Mouse (Mus musculus): ENCODE data around the gene Dpysl5.
"Not testable (repeated sequence)": the region's sequence is repeated elsewhere in the genome, so short reads cannot be mapped to it uniquely, and the experiment has no call there.

Gene Dpysl5

DNA sequence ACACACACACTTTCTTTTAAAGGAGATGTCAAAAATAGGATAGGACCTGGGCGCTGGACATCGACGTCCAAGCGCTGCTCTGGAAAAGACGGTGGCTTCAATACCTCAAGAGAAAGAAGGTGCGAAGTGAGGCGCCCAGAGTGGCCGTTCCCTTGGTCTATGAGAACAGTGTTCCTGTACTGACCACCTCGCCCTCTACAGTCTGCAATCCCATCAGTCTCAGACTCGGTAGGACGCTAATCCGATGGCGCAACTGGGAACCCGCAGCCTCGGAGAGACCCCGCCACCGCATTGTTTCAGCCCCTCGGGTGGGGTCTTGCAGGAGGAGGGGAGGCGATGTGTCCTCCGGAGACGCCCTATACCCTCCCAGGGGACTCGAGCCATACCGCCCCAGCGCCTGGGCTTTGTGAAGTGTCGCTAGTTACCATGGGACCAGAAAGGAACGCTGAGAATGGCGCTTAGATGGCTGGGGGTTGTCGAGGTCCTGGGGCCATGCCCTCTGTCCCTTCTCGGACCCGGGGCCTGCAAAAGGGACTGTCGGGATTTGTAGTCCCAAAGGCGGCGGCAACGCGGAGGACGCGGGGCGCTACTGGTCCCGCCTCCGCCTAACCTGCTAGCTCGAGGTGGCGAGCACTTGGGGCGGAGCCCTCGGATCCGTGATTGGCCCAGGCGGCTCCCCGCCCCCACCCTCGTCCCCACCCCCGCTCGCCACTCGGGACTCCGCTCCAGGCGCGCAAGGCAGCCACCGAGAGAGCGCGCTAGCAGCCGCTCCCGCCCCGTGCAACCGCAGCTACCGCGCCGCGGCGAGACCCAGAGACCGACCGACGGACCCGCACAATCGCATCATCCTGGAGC is at the start of gene Dpysl5:
Dpysl5 (plus strand) TSS at position 418 of the 855 bp plus-strand sequence.
- DNase-seq (ENCODE audit: low spot score in 2 of 2) = peak; percentile 39 to 69

DNA sequence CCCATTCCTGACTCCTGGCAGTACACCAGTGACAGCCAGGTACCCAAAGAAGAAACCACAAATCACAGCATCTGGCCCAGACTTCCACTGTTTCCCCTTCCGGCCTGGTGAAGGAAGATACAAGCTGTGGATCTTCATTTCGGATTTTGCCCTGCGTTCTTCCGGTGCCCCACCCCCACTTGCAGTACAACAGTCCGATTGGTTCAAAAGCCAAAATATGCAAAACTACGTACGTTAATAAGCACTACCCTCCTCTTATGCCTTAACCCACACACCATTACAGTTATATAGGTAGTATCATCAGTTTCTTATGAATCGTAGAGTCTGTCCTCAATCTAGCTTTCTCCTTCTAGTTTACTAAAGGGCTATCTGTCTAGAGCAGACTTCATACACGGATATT is 46.0 kb upstream of the Dpysl5 start:
- DNase-seq (ENCODE audit: low spot score in 2 of 2) = no peak

DNA sequence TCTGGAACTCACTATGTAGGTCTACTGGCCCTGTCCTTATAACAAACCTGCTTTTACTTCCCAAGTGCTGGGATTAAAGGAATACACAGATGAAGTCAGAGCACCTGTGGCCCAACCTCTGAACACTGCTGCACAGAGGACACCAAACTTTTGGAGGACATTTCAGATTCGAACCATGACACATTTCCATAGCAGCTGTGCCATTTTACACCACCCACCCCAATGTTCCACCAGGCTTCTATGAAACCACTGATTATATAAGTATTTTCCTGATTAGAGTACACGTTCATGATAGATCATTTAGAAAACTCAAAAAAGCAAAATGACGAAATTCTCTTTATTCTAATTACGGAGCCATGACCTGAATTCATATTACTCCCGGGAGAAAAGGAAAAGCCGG is 45.4 kb upstream of the Dpysl5 start:
- DNase-seq (ENCODE audit: low spot score in 2 of 2) = no peak

DNA sequence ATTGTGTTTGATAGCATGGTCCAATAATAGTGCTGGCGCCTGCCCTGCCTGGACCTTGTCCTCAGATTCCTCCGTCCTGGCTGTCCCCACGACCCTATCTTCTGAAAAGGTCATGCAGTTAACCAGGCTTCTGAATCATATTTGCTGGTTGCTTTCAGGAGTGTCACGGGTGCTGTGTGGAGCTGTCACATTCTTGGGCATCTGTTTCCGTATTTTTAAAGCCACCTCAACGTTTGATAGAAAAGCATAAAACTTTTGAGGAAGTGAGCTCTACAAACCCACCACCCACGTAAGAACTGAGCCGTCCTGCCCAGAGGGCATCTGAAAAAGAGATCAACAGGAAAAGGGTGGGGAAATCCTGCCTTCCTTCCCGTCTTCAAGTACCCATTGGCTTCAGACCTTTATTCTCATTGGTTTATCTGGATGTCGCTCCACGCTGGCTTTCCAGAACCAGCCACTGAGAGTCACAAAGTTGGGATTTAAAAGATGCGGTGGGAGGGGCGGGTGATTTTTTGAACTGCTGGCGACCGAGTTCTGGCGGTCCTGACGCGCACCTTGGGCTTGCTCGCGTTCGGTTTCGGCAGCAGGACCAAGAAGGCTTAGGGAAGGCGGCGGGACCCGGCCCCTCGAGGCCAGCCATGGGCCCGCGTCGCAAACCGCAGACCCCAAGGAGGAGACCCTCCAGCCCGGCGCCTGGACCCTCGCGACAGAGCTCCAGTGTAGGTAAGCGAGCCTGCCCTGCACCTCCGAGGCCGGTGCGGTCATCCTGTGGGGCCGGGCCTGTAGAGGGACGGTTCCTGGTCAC is 44.8 kb upstream of the Dpysl5 start, which contains the start of gene Cenpa:
Cenpa (plus strand) TSS at position 387 of the 805 bp plus-strand sequence.
- DNase-seq (ENCODE audit: low spot score in 2 of 2) = peak; percentile 90

DNA sequence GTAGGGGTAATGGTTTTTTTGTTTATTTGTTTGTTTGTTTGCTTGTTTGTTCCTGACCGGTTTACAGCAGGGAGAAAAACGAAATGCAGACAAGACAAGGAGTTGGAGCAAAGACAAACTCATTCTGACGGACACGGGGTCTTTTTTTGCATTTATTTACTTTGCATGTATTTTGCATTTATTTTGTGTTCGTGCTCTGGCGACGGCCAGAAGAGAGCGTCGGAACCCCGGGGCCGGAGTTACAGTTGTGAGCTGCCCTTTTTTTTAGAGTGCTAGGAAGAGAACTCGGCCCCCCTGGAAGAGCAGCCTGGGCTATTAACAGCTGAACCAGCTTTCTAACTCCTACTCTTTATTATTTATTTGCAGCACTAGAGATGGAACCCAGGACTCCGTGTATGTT is 44.1 kb upstream of the Dpysl5 start:
- DNase-seq (ENCODE audit: low spot score in 2 of 2) = peak in 1 of 2 experiments; percentile 65

DNA sequence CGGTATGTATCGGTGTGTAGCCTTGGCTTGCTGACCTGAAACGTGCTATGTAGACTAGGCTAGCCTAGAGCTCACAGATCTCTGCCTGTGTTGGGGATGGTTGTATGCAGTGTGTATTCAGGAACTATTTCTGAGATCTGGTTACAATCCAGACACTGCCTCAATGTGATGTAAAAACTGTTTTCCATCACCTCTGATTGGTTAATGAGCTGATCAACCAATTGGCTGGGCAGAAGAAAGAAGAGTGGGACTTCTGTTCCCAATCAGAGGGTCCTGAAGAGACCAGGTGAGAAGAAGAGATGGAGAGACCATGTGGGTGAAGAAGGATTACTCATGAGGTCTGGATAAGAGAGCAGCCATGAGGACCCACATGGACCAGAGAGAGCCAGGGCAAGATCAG is 43.7 kb upstream of the Dpysl5 start:
- DNase-seq (ENCODE audit: low spot score in 2 of 2) = no peak

DNA sequence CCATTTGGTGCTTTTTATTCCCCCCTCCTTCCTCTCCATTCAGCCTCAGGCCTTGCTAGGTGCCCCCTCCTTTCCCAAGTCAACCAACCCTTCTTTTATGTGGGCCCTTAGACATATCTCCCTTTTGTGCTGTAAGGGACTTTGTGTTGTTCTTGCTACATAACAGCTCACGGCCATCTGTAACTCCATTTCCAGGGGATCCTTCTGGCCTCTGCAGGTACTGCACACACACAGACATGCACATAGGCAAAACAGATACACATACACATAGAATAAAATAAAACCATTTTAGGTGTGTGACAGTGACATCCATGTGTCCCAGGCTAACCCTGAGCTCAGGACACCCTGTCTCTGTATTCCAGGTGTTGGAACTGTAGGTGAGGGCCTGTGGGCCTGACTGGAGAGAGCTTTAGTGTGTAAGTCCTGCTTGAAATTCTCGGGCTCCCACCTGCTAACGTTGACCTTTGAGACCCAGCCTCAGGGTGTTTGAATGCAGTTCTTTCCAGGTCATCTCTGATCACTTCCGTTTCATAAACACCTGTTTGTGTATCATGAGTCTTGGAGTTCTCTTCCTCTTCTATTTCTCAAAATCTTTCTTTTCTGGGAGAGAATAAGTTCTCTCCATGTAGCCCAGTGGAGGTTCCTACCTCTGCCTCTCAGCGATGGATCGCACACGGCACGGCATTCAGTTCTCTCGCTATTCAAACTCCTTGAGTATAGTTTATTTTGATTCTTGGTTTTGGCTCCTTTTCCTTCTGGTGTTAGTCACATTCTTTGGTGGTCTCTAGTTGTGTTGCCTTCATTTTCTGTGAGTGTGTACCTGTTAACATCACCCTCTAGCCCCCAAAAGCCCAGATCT is 42.5 kb upstream of the Dpysl5 start:
- no peak for DNase-seq (ENCODE audit: low spot score in 2 of 2)

DNA sequence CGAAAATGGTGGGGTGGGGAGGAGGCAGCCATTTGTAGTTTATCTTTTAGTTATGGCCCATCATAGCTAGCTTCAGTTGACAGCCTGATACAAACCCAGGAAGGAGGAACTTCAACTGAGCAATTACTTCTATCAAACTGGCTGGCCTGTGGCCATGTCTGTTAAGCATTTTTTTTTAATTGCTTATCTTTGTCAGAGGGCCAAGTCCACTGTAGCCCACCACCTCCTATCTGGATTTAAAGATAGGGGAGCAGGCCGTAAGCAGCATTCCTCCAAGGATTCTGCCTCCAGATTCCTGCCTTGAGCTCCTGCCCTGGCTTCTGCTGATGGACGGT is 41.9 kb upstream of the Dpysl5 start:
- DNase-seq (ENCODE audit: low spot score in 2 of 2) = no peak

DNA sequence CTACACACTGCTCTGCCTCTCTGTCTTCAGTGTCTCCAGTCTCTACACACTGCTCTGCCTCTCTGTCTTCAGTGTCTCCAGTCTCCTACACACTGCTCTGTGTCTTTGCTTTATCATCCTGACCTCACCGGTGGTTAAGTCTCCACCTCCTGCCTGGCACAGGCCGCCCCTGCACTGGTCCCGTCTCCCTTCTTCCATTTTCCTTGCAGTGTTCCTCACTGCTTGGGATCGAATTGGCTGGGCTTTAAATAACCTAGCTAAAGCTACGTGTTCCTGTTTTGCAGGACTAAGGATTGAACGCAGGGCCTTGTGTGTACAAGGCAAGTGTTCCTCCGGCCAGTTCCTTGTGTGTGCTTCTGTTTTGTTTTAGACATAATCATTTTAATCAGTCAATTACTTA is 41.3 kb upstream of the Dpysl5 start:
- no peak for DNase-seq (ENCODE audit: low spot score in 2 of 2)

DNA sequence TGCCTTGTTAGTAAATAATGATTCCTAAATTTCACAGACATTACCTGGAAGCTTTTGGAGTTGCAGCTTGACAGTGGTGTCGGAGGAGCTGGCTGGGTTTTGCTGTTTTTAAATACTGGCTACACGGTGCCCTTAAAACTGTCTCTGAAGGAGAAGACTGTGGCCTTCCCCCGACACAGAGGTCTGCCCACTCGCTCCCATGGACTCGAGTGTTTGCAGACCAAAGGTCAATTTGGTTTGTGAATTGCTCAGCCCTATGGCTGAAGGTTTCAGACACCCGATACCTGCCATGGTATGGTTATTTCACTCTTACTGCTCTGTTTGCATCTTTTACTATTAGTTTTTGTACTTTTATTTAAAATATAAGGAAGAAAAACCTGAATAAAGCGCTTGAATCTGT is 37.4 kb upstream of the Dpysl5 start:
- DNase-seq (ENCODE audit: low spot score in 2 of 2) = no peak

DNA sequence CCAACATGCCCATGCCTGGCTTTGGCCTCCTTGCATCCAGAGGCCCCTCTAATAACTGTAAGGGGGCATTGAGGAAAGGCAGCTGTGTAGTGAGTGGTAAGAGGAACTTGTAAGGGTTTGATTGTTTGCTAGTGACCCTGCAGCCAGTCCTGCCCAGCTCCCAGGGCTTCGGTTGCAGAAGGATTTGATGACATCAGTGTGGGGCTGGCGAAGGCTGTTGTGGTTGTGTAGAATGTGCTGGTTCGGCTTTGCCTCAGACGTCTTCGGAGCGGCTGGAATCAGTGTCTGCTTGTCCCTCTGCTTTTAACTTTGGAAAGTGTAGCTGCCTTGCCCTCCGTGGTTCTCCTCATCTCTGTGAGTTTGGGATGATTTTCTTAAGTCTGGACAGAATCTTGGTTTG is 34.6 kb upstream of the Dpysl5 start:
- DNase-seq (ENCODE audit: low spot score in 2 of 2) = no peak

DNA sequence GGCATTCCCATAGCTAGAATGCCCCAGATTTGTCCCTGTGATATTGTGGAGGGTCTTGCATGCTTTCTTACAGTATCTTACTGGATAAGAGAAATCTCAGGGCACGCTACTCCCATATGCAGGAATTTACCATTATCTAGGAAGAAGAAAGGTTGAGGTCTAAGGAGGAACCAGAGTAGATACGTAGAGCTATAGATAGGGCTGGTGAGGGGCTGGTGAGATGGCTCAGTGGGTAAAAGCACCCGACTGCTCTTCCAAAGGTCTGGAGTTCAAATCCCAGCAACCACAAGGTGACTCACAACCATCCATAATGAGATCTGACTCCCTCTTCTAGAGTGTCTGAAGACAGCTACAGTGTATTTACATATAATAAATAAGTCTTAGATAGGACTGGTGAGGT is 33.3 kb upstream of the Dpysl5 start:
- DNase-seq (ENCODE audit: low spot score in 2 of 2) = not testable (repeated sequence)

DNA sequence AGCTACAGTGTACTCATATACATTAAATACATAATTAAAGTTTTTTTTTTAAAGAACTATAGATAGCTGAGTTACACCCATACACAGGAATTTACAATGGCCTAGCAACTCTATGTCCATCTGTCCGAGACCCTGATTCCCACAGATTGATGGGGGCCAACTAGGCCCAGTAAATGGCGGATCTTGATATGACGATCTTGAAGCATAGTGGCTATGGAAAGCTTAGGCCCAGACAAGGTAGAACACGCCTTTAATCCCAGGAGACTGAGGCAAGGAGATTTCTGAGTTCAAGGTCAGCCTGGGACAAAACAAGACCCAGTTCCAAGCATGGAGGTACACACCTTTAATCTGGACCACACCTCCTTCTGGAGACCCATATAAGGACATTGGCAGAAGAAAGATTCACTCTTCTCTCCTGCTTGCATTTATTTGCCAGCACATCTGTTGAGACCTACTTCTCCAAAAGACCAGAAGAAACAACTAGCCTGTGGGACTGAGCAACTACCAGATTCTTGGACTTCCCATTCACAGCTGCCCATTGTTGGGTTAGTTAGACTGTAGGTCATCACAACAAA is 32.6 kb upstream of the Dpysl5 start:
- DNase-seq (ENCODE audit: low spot score in 2 of 2) = no peak

DNA sequence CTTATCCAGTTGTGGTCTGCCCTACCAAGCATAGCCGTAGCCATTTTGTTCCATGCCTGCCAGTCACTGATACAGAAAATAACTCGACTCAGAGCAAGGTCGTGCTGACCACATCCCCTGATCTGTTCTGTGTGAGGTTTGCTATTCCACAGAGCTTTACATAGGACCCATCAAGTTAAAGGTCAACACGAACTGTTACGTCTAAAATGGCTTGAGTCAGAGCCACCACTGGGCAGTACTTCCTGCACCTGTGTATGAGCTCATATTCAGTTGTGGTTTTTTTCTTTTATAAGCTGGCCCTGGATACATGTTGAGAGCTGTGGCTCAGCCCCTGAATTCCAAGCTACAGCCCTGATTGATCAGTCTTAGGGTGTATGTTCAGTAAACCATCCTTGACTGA is 31.8 kb upstream of the Dpysl5 start:
- no peak for DNase-seq (ENCODE audit: low spot score in 2 of 2)

DNA sequence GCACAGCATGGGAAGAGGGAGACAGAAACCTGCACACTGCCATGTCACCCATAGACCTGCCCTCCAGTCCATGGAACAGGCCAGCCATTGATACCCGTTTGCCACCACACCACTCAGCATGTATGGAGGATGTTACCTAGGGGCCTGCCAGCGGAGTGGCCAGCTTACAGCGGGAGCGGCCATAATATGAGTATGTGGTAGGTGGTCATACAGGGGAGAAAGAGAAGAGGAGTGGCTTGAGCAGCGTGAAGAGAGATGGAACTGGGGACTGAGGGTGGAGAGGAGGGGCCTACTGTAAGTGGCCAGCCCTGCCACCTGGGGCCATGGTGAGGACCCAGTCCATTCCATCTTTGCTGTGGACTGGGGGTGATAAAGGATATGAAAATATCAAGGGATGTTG is 29.4 kb upstream of the Dpysl5 start:
- no peak for DNase-seq (ENCODE audit: low spot score in 2 of 2)

DNA sequence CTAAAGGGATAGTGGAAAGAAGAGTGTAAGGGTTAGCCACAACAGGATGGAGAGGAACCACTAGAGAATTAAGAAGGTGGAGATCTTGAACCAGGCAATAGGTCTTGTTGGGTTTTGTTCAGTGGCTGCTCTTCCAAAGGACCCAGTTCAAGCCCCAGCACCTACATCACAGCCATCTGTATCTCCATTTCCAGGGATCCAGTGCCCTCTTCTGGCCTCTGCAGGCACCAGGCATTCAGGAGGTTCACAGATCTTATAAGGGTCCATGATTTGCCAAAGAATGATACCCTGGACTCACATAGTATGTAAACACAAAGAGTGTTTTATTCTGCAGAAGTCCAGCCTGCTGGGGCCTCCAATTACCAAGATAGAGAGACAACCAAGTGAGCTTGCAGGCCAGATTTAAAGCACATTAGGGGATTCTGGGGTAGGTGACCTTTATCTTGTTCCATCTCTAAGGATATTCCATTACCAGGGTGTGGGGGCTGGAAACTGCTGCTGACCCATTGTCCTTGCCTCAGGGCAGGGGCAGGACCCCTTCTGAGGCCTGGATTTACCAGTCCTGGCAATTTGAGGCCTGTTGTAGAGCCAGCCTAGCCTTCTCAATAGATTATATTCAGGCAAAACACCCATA is 28.3 kb upstream of the Dpysl5 start:
- no peak for DNase-seq (ENCODE audit: low spot score in 2 of 2)

DNA sequence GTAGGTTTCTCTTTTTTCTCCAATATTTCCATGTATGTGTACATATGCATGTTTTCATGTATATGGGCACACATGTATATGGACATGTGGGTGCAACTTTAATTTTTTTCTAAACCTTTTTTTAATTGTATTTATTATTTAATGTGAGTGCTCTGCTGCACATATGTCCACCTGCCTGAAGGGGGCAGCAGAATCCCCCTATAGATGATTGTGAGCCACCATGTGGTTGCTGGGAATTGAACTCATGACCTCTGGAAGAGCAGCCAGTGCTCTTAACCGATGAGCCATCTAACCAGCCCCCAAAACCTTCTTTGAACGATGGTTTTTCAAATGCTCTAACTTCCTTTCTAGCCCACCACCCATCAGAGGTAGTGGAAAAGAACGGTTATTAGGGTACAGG is 27.4 kb upstream of the Dpysl5 start:
- no peak for DNase-seq (ENCODE audit: low spot score in 2 of 2)

DNA sequence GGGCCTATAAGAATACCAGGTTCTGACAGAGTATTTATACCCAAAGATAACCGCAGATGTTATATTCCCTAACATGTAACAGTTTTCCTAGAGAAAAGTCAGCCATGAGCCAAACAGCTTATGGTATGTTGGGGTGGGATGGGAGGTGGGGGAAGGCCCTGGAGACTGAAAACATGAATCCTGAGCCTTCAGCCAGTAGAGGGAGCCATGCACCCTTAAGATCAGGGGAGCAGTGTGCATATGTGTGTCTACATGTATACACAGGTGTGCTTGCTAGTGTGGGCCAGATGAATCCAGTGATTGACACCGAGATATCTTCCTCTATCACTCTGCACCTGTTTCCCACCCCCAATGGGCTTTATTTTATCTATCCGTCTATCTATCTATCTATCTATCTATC is 24.6 kb upstream of the Dpysl5 start:
- no peak for DNase-seq (ENCODE audit: low spot score in 2 of 2)

DNA sequence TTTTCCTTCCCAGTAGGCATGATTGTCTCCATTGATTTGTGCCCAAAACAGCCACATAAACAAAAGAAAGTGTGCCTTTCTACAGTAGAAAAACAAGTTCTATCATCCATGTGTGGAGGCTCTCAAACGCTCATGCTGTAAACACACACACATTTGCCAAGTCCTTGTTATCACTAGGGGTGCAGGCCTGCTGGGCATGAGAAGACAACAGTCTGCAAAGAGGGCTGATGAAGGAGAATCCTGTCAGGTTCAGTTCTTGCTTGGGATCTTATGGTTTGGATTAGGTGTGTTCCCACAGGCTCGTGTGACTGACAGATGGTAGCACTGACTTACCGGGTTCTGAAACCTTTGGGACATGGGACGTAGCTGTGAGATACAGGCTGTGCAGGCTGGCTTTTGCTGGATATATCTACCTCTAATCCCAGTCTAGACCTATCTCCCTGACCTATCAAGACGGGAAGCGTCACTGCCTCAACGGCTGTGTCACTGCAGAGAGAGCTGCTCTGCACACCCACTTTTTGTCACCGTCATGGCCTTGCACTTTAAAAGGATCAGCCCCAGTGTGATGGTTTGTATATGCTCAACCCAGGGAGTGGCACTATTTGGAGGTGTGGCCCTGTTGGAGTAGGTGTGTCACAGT is 10.9 kb upstream of the Dpysl5 start:
- DNase-seq (ENCODE audit: low spot score in 2 of 2) = no peak

DNA sequence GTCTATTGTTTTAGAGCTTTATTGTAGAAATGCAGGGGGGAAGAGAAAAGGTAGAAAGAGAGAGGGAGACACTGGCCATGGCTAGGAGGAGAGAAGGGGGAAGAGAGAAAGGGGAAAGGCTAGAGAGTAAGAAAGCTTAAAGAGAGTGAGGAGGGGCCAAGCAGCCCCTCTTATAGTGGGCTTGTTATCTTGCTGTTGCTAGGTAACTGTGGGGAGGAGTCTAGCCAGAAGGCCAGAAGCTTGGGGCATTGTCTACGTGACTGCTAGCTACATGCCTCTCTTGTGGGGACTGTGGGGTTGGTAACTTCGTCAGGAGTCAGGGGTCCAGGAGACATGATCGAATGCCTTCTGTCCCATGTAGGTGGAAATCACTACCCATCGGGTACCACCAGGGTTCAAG is 10.0 kb upstream of the Dpysl5 start:
- not testable (repeated sequence) for DNase-seq (ENCODE audit: low spot score in 2 of 2)

DNA sequence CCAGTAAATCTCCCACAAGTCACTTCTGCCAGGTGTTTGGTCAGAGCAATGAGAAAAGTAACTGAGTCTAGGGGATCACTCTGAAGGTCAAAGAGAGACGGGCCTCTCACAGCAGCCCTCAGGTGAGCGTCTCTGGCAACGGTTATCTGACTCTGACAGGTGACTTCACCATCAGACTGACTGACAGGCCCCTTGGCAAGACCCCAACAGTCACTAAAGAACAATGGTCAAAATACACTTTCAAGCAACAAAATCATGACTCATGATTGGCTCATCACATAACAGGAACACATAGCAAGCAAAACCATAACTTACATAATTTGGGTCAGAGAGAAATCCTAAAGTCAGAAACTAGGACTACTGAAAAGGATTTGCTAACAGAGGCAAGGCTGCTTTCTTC is 9.5 kb upstream of the Dpysl5 start:
- no peak for DNase-seq (ENCODE audit: low spot score in 2 of 2)
